Mouse (Mus musculus) MEL (cell line): ENCODE results near the gene Prkar1b.

Experiments used
- BHLHE40 ChIP-seq: IDR thresholded peaks from 2 replicates; pipeline ENCODE4 v1.6.1; 2012; ENCODE audit warnings: low read depth, mild to moderate bottlenecking, inconsistent platforms, low read length, improper control_type of control experiment, borderline replicate concordance
- CTCF ChIP-seq, 3 experiments: IDR thresholded peaks in 2 of 3; conservative IDR thresholded peaks in 1 of 3; 2 replicates each; pipeline ENCODE4 v1.5.1; 2011 to 2012; ENCODE audit warnings: low read length in 3 of 3, low read depth in 2 of 3, mild to moderate bottlenecking in 2 of 3, improper control_type of control experiment in 1 of 3, inconsistent platforms in 1 of 3, mixed read lengths in 1 of 3, moderate library complexity in 1 of 3; ENCODE audit not compliant: control insufficient read depth in 1 of 3, insufficient read depth in 1 of 3, poor library complexity in 1 of 3, severe bottlenecking in 1 of 3
- NELFE ChIP-seq: IDR thresholded peaks from 2 replicates; pipeline ENCODE4 v1.6.1; 2011; ENCODE audit warnings: low read depth, low read length, improper control_type of control experiment

DNA sequence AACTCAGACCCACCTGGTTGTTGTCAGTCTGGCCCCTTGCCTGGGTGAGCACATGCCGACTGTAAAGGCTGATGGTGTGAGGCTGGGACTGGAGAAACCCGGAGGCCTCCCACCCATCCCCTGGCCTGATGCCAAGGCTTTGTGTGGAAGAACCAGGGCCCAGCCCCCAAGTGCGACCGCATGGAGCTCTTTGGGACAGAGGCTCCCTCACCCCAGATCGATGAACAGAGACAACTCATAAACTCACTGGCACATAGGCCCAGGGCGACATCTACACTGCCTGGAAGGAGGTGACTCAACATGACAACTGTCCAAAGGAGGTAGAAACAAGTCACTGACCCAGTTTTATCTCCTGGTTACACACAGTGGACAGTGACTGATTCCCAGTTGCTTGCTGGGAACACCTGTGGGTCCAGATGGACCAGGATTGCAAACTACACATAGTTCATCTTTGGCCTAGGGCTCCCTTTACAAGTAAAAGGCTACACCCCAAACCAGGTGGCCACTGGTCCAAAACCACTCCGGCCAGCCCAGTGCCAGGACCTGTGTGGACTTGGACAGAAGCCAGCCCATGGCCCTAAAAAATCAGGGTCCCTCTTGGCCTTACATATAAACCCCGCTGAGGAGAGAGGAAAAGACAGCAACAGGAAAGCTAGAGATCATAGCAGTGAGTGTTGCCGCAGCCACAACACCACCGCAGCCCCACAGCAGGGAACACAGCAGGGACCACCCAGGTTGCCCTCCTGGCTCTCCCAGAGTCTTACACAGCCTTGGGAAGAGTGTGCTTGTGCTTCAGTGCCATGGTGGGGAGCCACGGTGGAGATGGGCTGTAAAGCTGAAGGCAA, 72.3 kb downstream of the Prkar1b start:
- TF ChIP-seq CTCF (IDR thresholded peaks at IDR 0.05 in 2 of 3, conservative IDR thresholded peaks at IDR 0.05 in 1 of 3; ENCODE audit: control insufficient read depth in 1 of 3, insufficient read depth in 1 of 3, low read depth in 2 of 3, low read length in 3 of 3, poor library complexity in 1 of 3, severe bottlenecking in 1 of 3) (no peak), NELFE (no peak), BHLHE40 (no peak)
